In the genomic region with DNA sequence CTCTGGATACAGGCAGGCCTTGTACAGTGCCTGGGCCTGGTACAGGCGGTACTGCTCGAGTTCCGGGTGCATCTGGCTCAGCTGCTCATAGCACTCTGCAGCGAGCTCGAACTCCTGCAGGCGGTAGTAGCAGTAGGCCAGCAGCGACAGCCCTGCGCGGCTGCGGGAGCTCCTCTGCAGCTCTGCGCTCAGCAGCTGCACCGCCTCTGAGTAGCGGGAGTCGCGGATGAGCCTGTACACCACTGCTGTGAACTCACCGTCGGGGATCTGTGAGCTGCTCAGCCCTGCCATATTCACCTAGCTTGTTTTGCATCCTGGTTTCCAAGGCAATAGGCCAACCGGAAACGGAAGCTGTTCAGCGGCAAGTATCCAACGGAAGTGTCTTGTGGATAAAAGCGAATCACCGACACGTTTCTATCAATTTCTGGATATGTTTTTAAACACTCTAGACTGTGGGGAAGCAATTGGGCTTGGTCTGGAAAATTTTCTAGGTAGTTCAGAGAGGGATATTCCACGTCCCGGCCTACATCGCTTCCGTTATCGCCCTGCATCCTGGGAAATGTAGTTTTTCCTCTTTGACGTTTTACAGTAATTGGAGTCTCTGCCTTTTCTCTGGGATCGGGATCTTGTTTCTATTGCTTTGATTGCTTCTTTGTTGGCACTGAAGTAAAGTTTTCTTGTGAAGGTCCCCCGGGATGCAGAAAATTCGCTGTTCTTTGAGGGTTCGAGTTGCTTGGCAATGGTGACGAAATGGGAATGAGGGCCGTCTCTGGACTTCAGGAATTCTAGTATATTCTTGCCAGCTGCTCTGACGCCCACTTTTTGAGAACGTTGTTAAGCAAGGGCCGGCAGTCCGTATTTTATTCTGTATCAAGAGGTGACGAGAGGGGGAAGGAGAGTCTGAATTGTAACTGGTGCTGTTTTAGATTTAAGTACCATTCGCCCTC, we compare ENCODE assay signal across 8 mouse cellular contexts. TPM values are rescaled to one million over a fixed set of nuclear protein-coding genes. Genes with fewer than 3 reads are reported as not detected.
DNase-seq lines count a peak whose midpoint lies in the region; ATAC-seq and TF ChIP-seq lines count a peak whose summit lies in the region.

A gene (minus strand): TSS at position 469 of the 947 bp plus-strand sequence.

- H3K79me2 ChIP-seq in C2C12 (ENCODE audit: control insufficient read depth, insufficient read depth): no peaks in the 10 kb centered on the region
- no peaks in the 10 kb centered on the region; the same call in 1 of the 2 replicates for H3K79me2 ChIP-seq in liver, adult 2 months (ENCODE audit: control insufficient read depth, insufficient read depth, low read length)

- H3K4me2 ChIP-seq in heart, embryonic 13.5 days: peak within 1 kb of the TSS; percentile 78
- peak within 1 kb of the TSS; percentile 68 for H3K4me2 ChIP-seq in kidney, postnatal 0 days (ENCODE audit: low read length)

- peak within 1 kb of the TSS; percentile 44 for H3K4me3 ChIP-seq in C2C12 (ENCODE audit: insufficient read depth, poor library complexity, severe bottlenecking)
- H3K4me3 ChIP-seq in brown adipose tissue, adult 24 weeks (ENCODE audit: insufficient read depth, low read depth, low read length): peak within 1 kb of the TSS; percentile 81
- H3K4me3 ChIP-seq in heart, embryonic 13.5 days: peak within 1 kb of the TSS; percentile 59
- peak within 1 kb of the TSS; percentile 49 for H3K4me3 ChIP-seq in kidney, postnatal 0 days (replicated peaks; ENCODE audit: low read depth, low read length)
- peak within 1 kb of the TSS; percentile 53 for H3K4me3 ChIP-seq in liver, adult 2 months (ENCODE audit: insufficient read depth, low read depth, low read length)

- H3K79me3 ChIP-seq in C2C12 (ENCODE audit: low read depth): no peaks in the 10 kb centered on the region

- H3K27ac ChIP-seq in brown adipose tissue, adult 24 weeks (replicated peaks; ENCODE audit: low read depth, low read length): peak within 1 kb of the TSS; percentile 96
- peak within 1 kb of the TSS; percentile 71 for H3K27ac ChIP-seq in heart, embryonic 13.5 days (replicated peaks)
- peak within 1 kb of the TSS; percentile 79; the same call in 1 of the 2 replicates for H3K27ac ChIP-seq in kidney, postnatal 0 days
- peak within 1 kb of the TSS; percentile 1; the same call in 1 of the 2 replicates for H3K27ac ChIP-seq in liver, adult 2 months (replicated peaks; ENCODE audit: insufficient read depth, low read depth, low read length)

- WGBS in heart, embryonic 13.5 days: 3% methylated on average over 38 of the region's 42 CpGs
- 3% methylated on average over 31 of the region's 42 CpGs for WGBS in kidney, postnatal 0 days
- WGBS in liver, adult 2 months: 3% methylated on average over 42 of the region's 42 CpGs

- peak within 1 kb of the TSS; percentile 78 for H3K9ac ChIP-seq in heart, embryonic 13.5 days
- peak within 1 kb of the TSS; percentile 47 for H3K9ac ChIP-seq in kidney, postnatal 0 days (ENCODE audit: low read depth, low read length)
- peak within 1 kb of the TSS; percentile 49 for H3K9ac ChIP-seq in liver, adult 2 months (ENCODE audit: low read depth, low read length)

- no peaks in the 10 kb centered on the region for H3K9me3 ChIP-seq in heart, embryonic 13.5 days
- no peaks in the 10 kb centered on the region for H3K9me3 ChIP-seq in kidney, postnatal 0 days (replicated peaks; ENCODE audit: low read length)

- no peaks in the 10 kb centered on the region for H3K36me3 ChIP-seq in C2C12 (ENCODE audit: control insufficient read depth, insufficient read depth)
- no peaks in the 10 kb centered on the region for H3K36me3 ChIP-seq in heart, embryonic 13.5 days
- H3K36me3 ChIP-seq in kidney, postnatal 0 days (ENCODE audit: insufficient read depth, low read length): no peaks in the 10 kb centered on the region
- no peaks in the 10 kb centered on the region for H3K36me3 ChIP-seq in liver, adult 2 months (ENCODE audit: control insufficient read depth, insufficient read depth, low read length)

- H3ac ChIP-seq in C2C12 (ENCODE audit: control insufficient read depth, insufficient read length, low read depth): peak within 1 kb of the TSS; percentile 52

- TF ChIP-seq CTCF in C2C12 (IDR thresholded peaks at IDR 0.05; ENCODE audit: control insufficient read depth, insufficient read depth, insufficient read length): no peak
- TF ChIP-seq CTCF in kidney, postnatal 0 days (IDR thresholded peaks at IDR 0.05; ENCODE audit: low read depth): no peak
- no peak for TF ChIP-seq CTCF in liver, adult 2 months (IDR thresholded peaks at IDR 0.05; ENCODE audit: low read depth, low read length)

- no peak for TF ChIP-seq POLR2A in liver, adult 2 months (IDR thresholded peaks at IDR 0.05; ENCODE audit: extremely low read depth, insufficient read depth, low read length)

- DNase-seq in fibroblast of lung, adult 2 months (ENCODE audit: low read depth): peak; percentile 63
- DNase-seq in kidney, postnatal 0 days (ENCODE audit: low spot score): peak; percentile 91
- peak; percentile 80 for DNase-seq in liver, adult 2 months (ENCODE audit: extremely low read depth, low read depth, low spot score)
- peak; percentile 49 to 74 for DNase-seq in spleen, postnatal 4 days (ENCODE audit: low spot score in 2 of 2)

- no peak; the same call in 1 of the 2 replicates for ATAC-seq in heart, embryonic 13.5 days (ENCODE audit: extremely low read depth, insufficient number of reproducible peaks, low FRiP score, low TSS enrichment)
- peak; percentile 89 for ATAC-seq in kidney, postnatal 0 days (replicated peaks; ENCODE audit: low FRiP score, low read depth)
- peak; percentile 80 for ATAC-seq in monocyte, adult 5-6 weeks (replicated peaks; ENCODE audit: insufficient number of reproducible peaks, low FRiP score, low TSS enrichment, poor library complexity, severe bottlenecking)

- H3K27me3 ChIP-seq in C2C12 (ENCODE audit: control insufficient read depth, insufficient read depth, insufficient read length): peaks cover 5% of the 10 kb centered on the region
- no peaks in the 10 kb centered on the region for H3K27me3 ChIP-seq in heart, embryonic 13.5 days (replicated peaks)
- H3K27me3 ChIP-seq in kidney, postnatal 0 days (ENCODE audit: insufficient read depth, low read length): no peaks in the 10 kb centered on the region
- no peaks in the 10 kb centered on the region for H3K27me3 ChIP-seq in liver, adult 2 months (ENCODE audit: control insufficient read depth, insufficient read depth, low read length)

- no peaks in the 10 kb centered on the region for H3K4me1 ChIP-seq in brown adipose tissue, adult 24 weeks (ENCODE audit: control insufficient read depth, insufficient read depth, insufficient read length, low read length)
- H3K4me1 ChIP-seq in heart, embryonic 13.5 days: peaks cover 27% of the 10 kb centered on the region
- no peaks in the 10 kb centered on the region for H3K4me1 ChIP-seq in kidney, postnatal 0 days (replicated peaks; ENCODE audit: insufficient read depth, low read length)
- H3K4me1 ChIP-seq in liver, adult 2 months (ENCODE audit: control insufficient read depth, insufficient read depth, low read length): peaks cover 6% of the 10 kb centered on the region; the same call in 1 of the 2 replicates

TF ChIP-seq in C2C12, 6 proteins besides CTCF, POLR2A, EP300 and RAD21:
- no peak for TF ChIP-seq USF1 (IDR thresholded peaks at IDR 0.05; ENCODE audit: low read depth)
- TF ChIP-seq MYOD1 (IDR thresholded peaks at IDR 0.05; ENCODE audit: control insufficient read depth, insufficient read length, low read depth): no peak
- no peak for TF ChIP-seq MYOG (IDR thresholded peaks at IDR 0.05; ENCODE audit: control insufficient read depth, extremely low read depth, insufficient read length)
- TF ChIP-seq MAX (IDR thresholded peaks at IDR 0.05): no peak
- no peak for TF ChIP-seq FOSL1 (IDR thresholded peaks at IDR 0.05; ENCODE audit: insufficient read depth, low read length, poor library complexity, severe bottlenecking)
- no peak for TF ChIP-seq CEBPB (IDR thresholded peaks at IDR 0.05; ENCODE audit: low read depth)

RNA-seq across cellular contexts. Expression of the gene that starts here (rescaled TPM):
- polyA plus RNA-seq in C2C12 (2012; fragmentation: generic; extraction: Trizol): 0.98 TPM
- 11.9 and 20.1 TPM in 2 replicates for polyA plus RNA-seq in brown adipose tissue, adult 24 weeks (2012; ENCODE audit: insufficient read depth, insufficient read length, missing spikeins)
- polyA plus RNA-seq in heart, embryonic 13.5 days (2015; fragmentation: Nextera tagmentation; extraction: Ambion mirVana): 8.6 and 10.6 TPM in 2 replicates
- polyA plus RNA-seq in kidney, postnatal 0 days (2015; fragmentation: Nextera tagmentation; extraction: Ambion mirVana): 14.1 and 14.5 TPM in 2 replicates
- total RNA-seq in liver, adult 2 months (2014; rRNA removed): 5.5 and 8.7 TPM in 2 replicates
- polyA plus RNA-seq in liver, adult 2 months (2012; rRNA removed): 3.5 and 4.1 TPM in 2 replicates
- 1.3 to 3.2 TPM (median 2.4 TPM) in 3 replicates for total RNA-seq in monocyte, adult 5-6 weeks (2017)

Comparison
In these comparisons a context has a peak if more than half of its experiments do, and no peak if none do; other contexts are left out.
1. H3K27ac ChIP-seq: peak in every context shown above with its lines; median percentile 96 in brown adipose tissue, adult 24 weeks; 79 in kidney, postnatal 0 days; 71 in heart, embryonic 13.5 days; 1 in liver, adult 2 months.